Mouse (Mus musculus): ENCODE results near the gene Cntnap2.
"Not testable (repeated sequence)": the region's sequence is repeated elsewhere in the genome, so short reads cannot be mapped to it uniquely, and the experiment has no call there.

Cntnap2 gene

GRCm38 (mm10) chr6:46362156-46362555, 1303.0 kb downstream of the Cntnap2 start:
- DNase-seq = no peak

GRCm38 (mm10) chr6:46398725-46399589, 1339.8 kb downstream of the Cntnap2 start:
- DNase-seq = no peak

GRCm38 (mm10) chr6:46414154-46414553, 1355.0 kb downstream of the Cntnap2 start:
- no peak for DNase-seq

GRCm38 (mm10) chr6:46414562-46414961, 1355.4 kb downstream of the Cntnap2 start:
- DNase-seq = no peak

- DNase-seq = no peak
These were observed 1360.7 kb downstream of the Cntnap2 start for GRCm38 (mm10) chr6:46419827-46420226.

- DNase-seq = no peak
These were observed 1361.2 kb downstream of the Cntnap2 start for GRCm38 (mm10) chr6:46420349-46420748.

GRCm38 (mm10) chr6:46428231-46428630, 1369.1 kb downstream of the Cntnap2 start:
- DNase-seq = no peak

GRCm38 (mm10) chr6:46450917-46451638, 1391.9 kb downstream of the Cntnap2 start:
- no peak for DNase-seq

GRCm38 (mm10) chr6:46472683-46473082, 1413.5 kb downstream of the Cntnap2 start:
- no peak for DNase-seq

- DNase-seq = no peak
These were observed 1425.2 kb downstream of the Cntnap2 start for GRCm38 (mm10) chr6:46484392-46484791.

GRCm38 (mm10) chr6:46502786-46503185, 1443.6 kb downstream of the Cntnap2 start:
- DNase-seq = no peak

GRCm38 (mm10) chr6:46512841-46513240, 1453.7 kb downstream of the Cntnap2 start:
- DNase-seq = no peak

- DNase-seq = not testable (repeated sequence)
These were observed 1478.4 kb downstream of the Cntnap2 start for GRCm38 (mm10) chr6:46537586-46537985.

GRCm38 (mm10) chr6:46563470-46563869, 1504.3 kb downstream of the Cntnap2 start:
- DNase-seq = no peak

GRCm38 (mm10) chr6:46575055-46575454, 1515.9 kb downstream of the Cntnap2 start:
- DNase-seq = no peak

GRCm38 (mm10) chr6:46612365-46612764, 1553.2 kb downstream of the Cntnap2 start:
- no peak for DNase-seq

GRCm38 (mm10) chr6:46612872-46613271, 1553.7 kb downstream of the Cntnap2 start:
- DNase-seq = no peak

- no peak for DNase-seq
These were observed 1609.9 kb downstream of the Cntnap2 start for GRCm38 (mm10) chr6:46669018-46669417.

GRCm38 (mm10) chr6:46675081-46675480, 1615.9 kb downstream of the Cntnap2 start:
- DNase-seq = no peak

- DNase-seq = no peak
These were observed 1616.5 kb downstream of the Cntnap2 start for GRCm38 (mm10) chr6:46675621-46676020.

- DNase-seq = no peak
These were observed 1637.0 kb downstream of the Cntnap2 start for GRCm38 (mm10) chr6:46696187-46696586.

- no peak for DNase-seq
These were observed 1640.2 kb downstream of the Cntnap2 start for GRCm38 (mm10) chr6:46699343-46699742.

GRCm38 (mm10) chr6:46704293-46705170, 1645.4 kb downstream of the Cntnap2 start:
- no peak for DNase-seq

All from thymus, postnatal 4 days (tissue).